Mouse (Mus musculus): ENCODE results near the gene Ric3. TPM values are rescaled to one million over a fixed set of nuclear protein-coding genes. Genes with fewer than 3 reads are reported as not detected.
A peak's percentile ranks its signal among the peaks of the same experiment; 100 is the strongest.

Gene Ric3
- polyA plus RNA-seq, 1 experiment from 2014 or later, result 2.5 TPM

DNA sequence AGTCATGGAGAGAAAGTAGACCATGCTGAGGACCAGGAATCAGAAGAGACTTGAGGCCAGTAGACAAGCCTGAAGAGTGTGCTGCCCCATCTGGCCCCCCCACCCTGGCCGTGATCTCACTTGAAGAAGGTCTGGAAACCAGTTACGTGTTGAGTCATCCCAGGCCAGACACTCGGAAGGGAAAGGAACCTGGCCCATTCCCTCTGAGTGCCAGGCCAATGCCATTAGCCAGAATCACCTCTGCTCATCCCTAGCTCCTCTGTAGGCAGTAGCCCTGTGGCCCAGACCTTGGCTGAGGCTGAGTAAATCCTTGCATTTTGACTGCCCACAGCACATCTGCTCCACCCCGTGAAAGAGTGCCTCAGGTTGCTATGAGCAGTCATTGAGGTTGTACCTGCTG is 81.2 kb downstream of the Ric3 start:
- DNase-seq (ENCODE audit: low spot score) (no peak), ATAC-seq (replicated peaks; ENCODE audit: low FRiP score, low TSS enrichment, low read depth) (no peak)
- H3K36me3 ChIP-seq (ENCODE audit: control insufficient read depth, insufficient read depth, low read length), result no peaks in the 10 kb centered on the region
- no peak overlapping the region for H3K4me3 ChIP-seq (ENCODE audit: low read depth, low read length)
- no peaks in the 10 kb centered on the region for H3K27me3 ChIP-seq (replicated peaks; ENCODE audit: control insufficient read depth, insufficient read depth, low read length)
- no peaks in the 10 kb centered on the region for H3K9me3 ChIP-seq (ENCODE audit: control insufficient read depth, low read length)
- H3K27ac ChIP-seq (ENCODE audit: low read depth), result no peak overlapping the region
- WGBS, result 87% methylated on average over 4 of the region's 4 CpGs
- H3K4me2 ChIP-seq (ENCODE audit: low read length), result no peak overlapping the region
- no peak overlapping the region for H3K9ac ChIP-seq (ENCODE audit: low read length)
- H3K4me1 ChIP-seq (replicated peaks; ENCODE audit: control insufficient read depth, insufficient read depth, low read length), result no peaks in the 10 kb centered on the region

DNA sequence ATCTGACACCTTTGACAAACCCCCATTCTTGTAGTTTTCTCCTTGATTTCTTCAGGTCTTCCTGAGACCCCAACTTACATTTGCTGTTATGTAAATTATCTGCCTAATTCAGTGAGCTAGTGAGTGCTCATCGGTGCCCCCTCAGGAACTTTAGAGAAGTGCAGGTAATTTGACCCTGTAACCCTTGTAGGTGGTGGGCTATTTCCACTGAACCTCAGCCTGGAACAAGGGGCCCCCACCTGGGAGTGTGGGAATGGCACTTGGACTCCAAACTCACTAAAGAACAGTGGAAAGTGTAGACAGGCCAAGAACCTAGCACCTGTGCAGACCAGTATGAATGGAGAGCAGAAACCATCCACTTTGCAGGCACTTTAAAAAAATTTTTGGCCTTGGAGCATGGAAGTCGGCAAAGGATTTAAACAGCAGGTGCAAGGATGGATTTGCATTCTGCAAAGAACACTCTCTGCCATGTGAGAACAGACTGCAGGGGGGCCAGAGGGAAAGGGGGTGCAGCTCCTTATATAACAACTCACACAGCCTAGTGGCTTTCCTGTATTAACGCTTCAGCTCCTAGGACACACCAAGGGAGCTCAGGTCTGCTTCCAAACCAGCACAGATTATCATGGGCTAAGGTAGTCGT is 82.7 kb downstream of the Ric3 start:
- DNase-seq (ENCODE audit: low spot score) (no peak), ATAC-seq (replicated peaks; ENCODE audit: low FRiP score, low TSS enrichment, low read depth) (no peak)
- Histone ChIP-seq H3K4me1 (replicated peaks; ENCODE audit: control insufficient read depth, insufficient read depth, low read length) (no peaks in the 10 kb centered on the region), H3K27me3 (replicated peaks; ENCODE audit: control insufficient read depth, insufficient read depth, low read length) (no peaks in the 10 kb centered on the region), H3K27ac (ENCODE audit: low read depth) (no peak overlapping the region), H3K4me2 (ENCODE audit: low read length) (no peak overlapping the region), H3K36me3 (ENCODE audit: control insufficient read depth, insufficient read depth, low read length) (no peaks in the 10 kb centered on the region), H3K4me3 (ENCODE audit: low read depth, low read length) (no peak overlapping the region), H3K9me3 (ENCODE audit: control insufficient read depth, low read length) (no peaks in the 10 kb centered on the region), H3K9ac (ENCODE audit: low read length) (no peak overlapping the region)
- 47% methylated on average over 4 of the region's 4 CpGs for WGBS

DNA sequence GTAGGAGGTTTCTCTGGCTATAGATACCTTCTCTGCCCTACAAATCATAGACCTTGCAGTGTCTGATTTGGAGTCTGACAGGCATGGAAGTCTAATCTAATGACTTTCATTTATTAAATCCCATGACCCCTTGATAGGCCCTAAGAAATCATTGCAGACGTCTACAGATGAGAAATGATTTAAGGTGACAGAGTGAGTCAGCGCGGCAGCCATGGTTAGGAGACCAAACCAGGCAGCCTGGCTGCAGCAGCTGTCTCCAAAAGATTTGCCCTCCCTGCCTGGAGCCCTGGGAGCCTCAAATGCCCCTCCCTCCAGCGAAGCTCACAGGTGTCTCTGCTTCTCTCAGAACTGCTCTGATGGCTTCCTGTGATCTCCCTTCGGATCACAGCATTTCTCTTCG is 87.0 kb downstream of the Ric3 start:
- DNase-seq (ENCODE audit: low spot score), result no peak
- H3K27me3 ChIP-seq (replicated peaks; ENCODE audit: control insufficient read depth, insufficient read depth, low read length), result no peaks in the 10 kb centered on the region
- H3K9me3 ChIP-seq (ENCODE audit: control insufficient read depth, low read length), result no peaks in the 10 kb centered on the region
- H3K36me3 ChIP-seq (ENCODE audit: control insufficient read depth, insufficient read depth, low read length), result no peaks in the 10 kb centered on the region
- no peak overlapping the region for H3K9ac ChIP-seq (ENCODE audit: low read length)
- H3K27ac ChIP-seq (ENCODE audit: low read depth), result no peak overlapping the region
- no peak overlapping the region for H3K4me3 ChIP-seq (ENCODE audit: low read depth, low read length)
- H3K4me2 ChIP-seq (ENCODE audit: low read length), result no peak overlapping the region
- H3K4me1 ChIP-seq (replicated peaks; ENCODE audit: control insufficient read depth, insufficient read depth, low read length), result no peaks in the 10 kb centered on the region
- WGBS, result 63% methylated on average over 6 of the region's 6 CpGs
- no peak for ATAC-seq (replicated peaks; ENCODE audit: low FRiP score, low TSS enrichment, low read depth)

DNA sequence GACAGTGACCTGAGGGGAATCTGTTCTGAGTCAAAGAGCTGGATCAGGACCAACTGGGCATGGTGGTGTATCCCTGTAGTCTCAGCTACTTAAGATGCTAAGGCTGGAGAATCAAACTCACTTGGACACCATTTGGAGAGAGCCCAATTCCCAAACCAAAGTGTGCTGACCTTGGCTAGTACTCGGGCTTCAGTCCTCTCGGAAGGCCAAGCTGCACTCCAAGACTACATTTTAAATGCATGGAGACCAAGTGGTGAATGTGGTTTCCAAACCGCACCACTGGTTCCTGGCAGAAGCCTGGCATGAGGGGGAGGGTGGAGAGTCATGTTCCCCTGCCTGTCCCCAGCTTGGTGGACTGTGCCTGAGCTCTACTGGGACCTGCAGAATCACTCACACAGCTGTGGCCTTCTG is 89.2 kb downstream of the Ric3 start:
- H3K4me2 ChIP-seq (ENCODE audit: low read length), result no peak overlapping the region
- 79% methylated on average over 3 of the region's 3 CpGs for WGBS
- no peaks in the 10 kb centered on the region for H3K36me3 ChIP-seq (ENCODE audit: control insufficient read depth, insufficient read depth, low read length)
- no peaks in the 10 kb centered on the region for H3K27me3 ChIP-seq (replicated peaks; ENCODE audit: control insufficient read depth, insufficient read depth, low read length)
- no peak overlapping the region for H3K27ac ChIP-seq (ENCODE audit: low read depth)
- no peak for DNase-seq (ENCODE audit: low spot score)
- H3K4me1 ChIP-seq (replicated peaks; ENCODE audit: control insufficient read depth, insufficient read depth, low read length), result no peaks in the 10 kb centered on the region
- no peak overlapping the region for H3K4me3 ChIP-seq (ENCODE audit: low read depth, low read length)
- no peaks in the 10 kb centered on the region for H3K9me3 ChIP-seq (ENCODE audit: control insufficient read depth, low read length)
- ATAC-seq (replicated peaks; ENCODE audit: low FRiP score, low TSS enrichment, low read depth), result no peak
- H3K9ac ChIP-seq (ENCODE audit: low read length), result no peak overlapping the region

DNA sequence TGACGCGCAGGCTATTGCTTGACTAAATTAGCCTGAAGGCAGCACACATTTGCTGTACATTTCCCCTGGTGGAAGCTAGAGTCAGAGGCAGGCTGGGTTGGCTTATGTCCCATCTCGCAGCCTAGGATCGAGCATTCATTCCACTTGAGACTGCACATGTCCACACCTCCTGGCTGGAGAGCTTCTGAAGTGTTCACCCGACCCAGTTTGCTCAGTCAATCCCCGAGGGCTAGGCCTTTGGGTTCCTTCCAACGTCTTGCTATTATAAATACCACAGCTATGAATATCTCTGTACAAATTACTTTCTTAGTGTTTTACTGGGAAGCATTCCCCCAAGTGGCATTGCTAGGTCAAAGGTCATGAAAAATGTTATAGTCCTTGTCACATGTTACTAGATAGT is 89.9 kb downstream of the Ric3 start:
- ATAC-seq (replicated peaks; ENCODE audit: low FRiP score, low TSS enrichment, low read depth), result no peak
- no peaks in the 10 kb centered on the region for H3K27me3 ChIP-seq (replicated peaks; ENCODE audit: control insufficient read depth, insufficient read depth, low read length)
- no peak for DNase-seq (ENCODE audit: low spot score)
- H3K4me2 ChIP-seq (ENCODE audit: low read length), result no peak overlapping the region
- 77% methylated on average over 7 of the region's 7 CpGs for WGBS
- H3K4me3 ChIP-seq (ENCODE audit: low read depth, low read length), result no peak overlapping the region
- no peaks in the 10 kb centered on the region for H3K36me3 ChIP-seq (ENCODE audit: control insufficient read depth, insufficient read depth, low read length)
- H3K9me3 ChIP-seq (ENCODE audit: control insufficient read depth, low read length), result no peaks in the 10 kb centered on the region
- H3K4me1 ChIP-seq (replicated peaks; ENCODE audit: control insufficient read depth, insufficient read depth, low read length), result no peaks in the 10 kb centered on the region
- H3K27ac ChIP-seq (ENCODE audit: low read depth), result no peak overlapping the region
- no peak overlapping the region for H3K9ac ChIP-seq (ENCODE audit: low read length)

DNA sequence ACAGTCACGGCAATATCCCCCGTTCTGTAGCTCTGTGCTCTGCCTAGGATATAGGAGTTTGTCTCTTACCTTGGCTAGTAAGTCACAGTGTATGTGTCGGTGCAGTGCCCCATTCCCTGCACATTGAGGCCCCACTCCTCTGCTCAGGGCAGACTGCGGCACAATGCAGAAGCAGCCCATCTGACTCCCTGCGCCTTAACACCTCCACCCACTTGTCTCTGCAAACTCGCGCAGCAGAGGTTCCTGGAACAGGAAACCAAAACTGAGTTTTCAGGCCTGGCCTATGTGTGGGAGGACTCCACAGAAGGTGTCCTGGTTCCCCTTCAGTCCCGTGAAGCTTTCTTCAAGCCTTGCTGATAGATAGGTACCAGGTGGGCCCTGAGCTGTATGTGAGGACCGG is 91.9 kb downstream of the Ric3 start:
- H3K4me1 ChIP-seq (replicated peaks; ENCODE audit: control insufficient read depth, insufficient read depth, low read length), result no peaks in the 10 kb centered on the region
- 80% methylated on average over 9 of the region's 9 CpGs for WGBS
- H3K4me2 ChIP-seq (ENCODE audit: low read length), result no peak overlapping the region
- H3K4me3 ChIP-seq (ENCODE audit: low read depth, low read length), result no peak overlapping the region
- ATAC-seq (replicated peaks; ENCODE audit: low FRiP score, low TSS enrichment, low read depth) (no peak), DNase-seq (ENCODE audit: low spot score) (no peak)
- H3K27ac ChIP-seq (ENCODE audit: low read depth), result no peak overlapping the region
- no peaks in the 10 kb centered on the region for H3K36me3 ChIP-seq (ENCODE audit: control insufficient read depth, insufficient read depth, low read length)
- H3K9me3 ChIP-seq (ENCODE audit: control insufficient read depth, low read length), result no peaks in the 10 kb centered on the region
- H3K9ac ChIP-seq (ENCODE audit: low read length), result no peak overlapping the region
- H3K27me3 ChIP-seq (replicated peaks; ENCODE audit: control insufficient read depth, insufficient read depth, low read length), result no peaks in the 10 kb centered on the region

DNA sequence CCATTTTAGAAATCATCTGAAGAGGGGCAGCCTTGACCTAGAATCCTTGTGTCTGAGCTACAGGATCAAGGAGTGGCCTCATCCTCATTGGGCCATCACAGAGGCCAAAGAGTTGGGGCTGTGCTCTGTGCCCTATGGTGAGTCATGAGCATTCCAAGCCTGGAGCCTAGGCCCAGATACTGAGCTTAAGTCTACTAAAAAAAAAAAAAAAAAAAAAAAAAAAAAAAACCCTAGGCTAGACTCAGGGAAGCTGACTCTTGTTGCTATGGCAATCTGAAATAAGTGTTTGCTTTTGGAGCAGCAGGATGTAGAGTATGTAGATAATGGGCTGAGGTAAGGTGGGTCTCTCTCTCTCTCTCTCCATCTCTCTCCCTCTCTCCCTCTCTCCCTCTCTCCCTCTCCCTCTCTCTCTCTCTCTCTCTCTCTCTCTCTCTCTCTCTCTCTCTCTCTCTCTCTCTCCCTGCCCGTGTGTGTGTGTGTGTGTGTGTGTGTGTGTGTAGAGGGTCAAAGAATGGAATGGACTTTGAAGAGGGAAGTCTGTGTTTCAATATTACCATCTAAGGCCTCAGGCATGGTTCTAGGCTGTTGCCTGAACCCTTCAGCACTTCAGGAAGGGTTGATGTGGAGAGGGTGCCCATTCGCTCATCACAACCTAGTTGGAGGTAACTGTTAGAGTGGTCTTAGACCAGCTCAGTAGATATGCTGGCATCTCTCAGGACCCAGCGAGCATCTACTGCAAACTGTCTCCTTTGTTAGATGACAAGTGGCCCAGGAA is 97.0 kb downstream of the Ric3 start:
- no peaks in the 10 kb centered on the region for H3K4me1 ChIP-seq (replicated peaks; ENCODE audit: control insufficient read depth, insufficient read depth, low read length)
- WGBS, result 87% methylated on average over 2 of the region's 3 CpGs
- H3K9me3 ChIP-seq (ENCODE audit: control insufficient read depth, low read length), result no peaks in the 10 kb centered on the region
- H3K36me3 ChIP-seq (ENCODE audit: control insufficient read depth, insufficient read depth, low read length), result no peaks in the 10 kb centered on the region
- no peak overlapping the region for H3K9ac ChIP-seq (ENCODE audit: low read length)
- H3K4me3 ChIP-seq (ENCODE audit: low read depth, low read length), result no peak overlapping the region
- no peak overlapping the region for H3K4me2 ChIP-seq (ENCODE audit: low read length)
- H3K27ac ChIP-seq (ENCODE audit: low read depth), result no peak overlapping the region
- DNase-seq (ENCODE audit: low spot score) (no peak), ATAC-seq (replicated peaks; ENCODE audit: low FRiP score, low TSS enrichment, low read depth) (peak; percentile 27; the same call in 1 of the 2 replicates)
- no peaks in the 10 kb centered on the region for H3K27me3 ChIP-seq (replicated peaks; ENCODE audit: control insufficient read depth, insufficient read depth, low read length)

Data from intestine, embryonic 14.5 days (tissue).